Comparison of ENCODE assay signal across 21 mouse cellular contexts in the genomic region with DNA sequence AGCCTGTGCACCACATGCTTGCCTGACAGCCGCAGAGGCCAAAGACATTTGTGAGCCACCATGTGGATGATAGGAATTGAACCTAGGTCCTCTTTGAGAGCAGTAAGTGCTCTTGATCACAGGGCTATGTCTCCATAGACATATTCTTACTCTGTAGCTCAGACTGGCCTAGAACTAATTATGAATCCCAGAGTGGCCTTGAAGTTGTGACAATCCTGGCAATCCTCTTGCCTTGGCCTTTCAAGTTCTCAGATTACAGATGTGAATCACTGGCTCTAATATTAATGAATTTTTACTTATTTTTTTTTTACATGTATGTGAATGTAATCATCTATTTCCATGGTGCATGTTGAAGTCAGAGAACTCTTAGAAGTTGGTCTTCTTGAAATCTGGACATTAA.
"Had no signal": no experiment of that assay in that cellular context is flagged by ENCODE, and none has a peak within 500 bp of the region (broad histone marks: within the 10 kb centered on the region; RNA-seq: fewer than 3 reads in every experiment).

No protein-coding gene starts in this region.

- H3K27me3 ChIP-seq: lung, embryonic 15.5 days; midbrain, embryonic 12.5 days; neural tube, embryonic 13.5 days; neural tube, embryonic 15.5 days had no signal

- ATAC-seq: lung, postnatal 0 days; midbrain, embryonic 16.5 days had no signal

- H3K27ac ChIP-seq: lung, embryonic 15.5 days; macrophage; midbrain, embryonic 10.5 days; midbrain, embryonic 12.5 days; neural tube, embryonic 13.5 days; neural tube, embryonic 15.5 days had no signal

- H3K4me3 ChIP-seq: lung, embryonic 15.5 days; midbrain, embryonic 10.5 days; midbrain, embryonic 12.5 days; myocyte; neural tube, embryonic 13.5 days; neural tube, embryonic 15.5 days had no signal

- H3K9me3 ChIP-seq: lung, embryonic 15.5 days; midbrain, embryonic 10.5 days; midbrain, embryonic 12.5 days; neural tube, embryonic 13.5 days; neural tube, embryonic 15.5 days had no signal

- DNase-seq: lung, adult 2 months; lung, postnatal 14 days; lung, postnatal 36 days; midbrain, embryonic 14.5 days; retina, postnatal 1 day; right cerebral cortex, adult 18-20 months; right cerebral cortex, postnatal 25 days; right cerebral cortex, postnatal 4 days; spleen, adult 18-20 months; thymus, adult 18-20 months; thymus, postnatal 14 days; thymus, postnatal 36 days had no signal

- H3K4me1 ChIP-seq: lung, embryonic 15.5 days; midbrain, embryonic 10.5 days; midbrain, embryonic 12.5 days; neural tube, embryonic 13.5 days; neural tube, embryonic 15.5 days had no signal

- H3K9ac ChIP-seq: lung, embryonic 15.5 days; midbrain, embryonic 12.5 days; neural tube, embryonic 13.5 days; neural tube, embryonic 15.5 days had no signal

- H3K4me2 ChIP-seq: lung, embryonic 15.5 days; midbrain, embryonic 12.5 days; neural tube, embryonic 13.5 days; neural tube, embryonic 15.5 days had no signal
